Mouse (Mus musculus): ENCODE measurements around the gene Mrpl23.

GRCm38 (mm10) chr7:142568985-142569384 lies 36.5 kb downstream of the Mrpl23 start:
- TF ChIP-seq EP300 (IDR thresholded peaks at IDR 0.05; ENCODE audit: low read depth) (peak; percentile 93), CTCF (IDR thresholded peaks at IDR 0.05; ENCODE audit: low read depth) (no peak)

Data from liver, postnatal 0 days (tissue).